Mouse (Mus musculus) midbrain, embryonic 13.5 days (tissue): ENCODE data around the gene Syt16. TPM values are rescaled to one million over a fixed set of nuclear protein-coding genes. Genes with fewer than 3 reads are reported as not detected.
A peak's percentile ranks its signal among the peaks of the same experiment; 100 is the strongest.

Experiments used
- ATAC-seq: fragments of 200-750 bp; cut with Nextera tagmentation; 2 replicates; pipeline ENCODE4 v1.8.0; 2017; ENCODE audit warnings: mild to moderate bottlenecking, moderate TSS enrichment, moderate library complexity
- H3K27ac ChIP-seq: fragments of 300-500 bp; sonication (generic); 2 replicates; pipeline ENCODE4 v1.5.1; 2015; ENCODE audit warnings: inconsistent platforms, mild to moderate bottlenecking, moderate library complexity
- H3K27me3 ChIP-seq: fragments of 300-500 bp; sonication (generic); 2 replicates; pipeline ENCODE4 v1.6.1; 2015; ENCODE audit warnings: mild to moderate bottlenecking, inconsistent platforms
- H3K36me3 ChIP-seq: fragments of 300-500 bp; sonication (generic); 2 replicates; pipeline ENCODE4 v1.6.1; 2015; ENCODE audit warnings: mild to moderate bottlenecking, inconsistent platforms
- H3K4me1 ChIP-seq: fragments of 300-500 bp; sonication (generic); replicated peaks from 2 replicates; pipeline ENCODE4 v1.6.1; 2015; ENCODE audit warnings: inconsistent platforms
- H3K4me2 ChIP-seq: fragments of 300-500 bp; sonication (generic); replicated peaks from 2 replicates; pipeline ENCODE4 v1.6.1; 2015; ENCODE audit warnings: moderate library complexity, mild to moderate bottlenecking, inconsistent platforms
- H3K4me3 ChIP-seq: fragments of 300-500 bp; sonication (generic); replicated peaks from 2 replicates; pipeline ENCODE4 v1.5.1; 2015; ENCODE audit warnings: mild to moderate bottlenecking, inconsistent platforms
- H3K9ac ChIP-seq: fragments of 300-500 bp; sonication (generic); replicated peaks from 2 replicates; pipeline ENCODE4 v1.6.1; 2015; ENCODE audit warnings: mild to moderate bottlenecking, inconsistent platforms
- H3K9me3 ChIP-seq: fragments of 300-500 bp; sonication (generic); 2 replicates; pipeline ENCODE4 v1.6.1; 2016; ENCODE audit warnings: mild to moderate bottlenecking, inconsistent platforms
- WGBS: fragments of 180-500 bp; shearing (Covaris S2); methylation state at CpG from one replicate; pipeline ENCODE4 v1.1.7; 2015; 5-methylcytosine and 5-hydroxymethylcytosine counted together
- polyA plus RNA-seq: library from polyadenylated mRNA; unstranded; fragments of >200 nt; fragmentation: Nextera tagmentation; extraction: Ambion mirVana; gene quantifications from 2 replicates; pipeline ENCODE4 v1.2.1, GENCODE M21; 2015

The Syt16 gene
- polyA plus RNA-seq, 1 experiment from 2014 or later = 45.2 TPM

DNA sequence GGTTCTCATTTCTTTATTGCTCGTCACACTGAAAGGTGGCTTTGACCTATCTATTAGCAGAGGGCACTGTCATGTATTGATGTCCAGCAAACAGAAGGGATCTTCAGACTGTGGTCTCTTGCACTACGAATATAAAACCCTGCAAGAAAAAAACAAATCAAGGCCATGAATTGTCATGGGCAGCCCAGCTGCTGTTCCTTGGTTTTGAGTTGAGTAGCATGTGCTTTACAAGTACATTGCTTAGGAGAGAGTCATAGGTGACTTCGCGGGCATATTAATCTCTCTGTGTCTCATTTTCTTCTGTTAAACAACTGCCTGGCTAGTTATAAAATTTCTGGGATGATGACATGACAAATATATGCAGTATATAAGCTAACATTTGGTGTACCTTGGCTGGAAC, 192.4 kb downstream of the Syt16 start:
- H3K9me3 ChIP-seq = no peaks in the 10 kb centered on the region
- no peaks in the 10 kb centered on the region for H3K36me3 ChIP-seq
- no peak overlapping the region for H3K9ac ChIP-seq
- no peak overlapping the region for H3K27ac ChIP-seq
- H3K27me3 ChIP-seq = no peaks in the 10 kb centered on the region
- 56% methylated on average over 4 of the region's 4 CpGs for WGBS
- no peak overlapping the region for H3K4me2 ChIP-seq
- no peak overlapping the region for H3K4me3 ChIP-seq
- H3K4me1 ChIP-seq = no peaks in the 10 kb centered on the region
- no peak for ATAC-seq

DNA sequence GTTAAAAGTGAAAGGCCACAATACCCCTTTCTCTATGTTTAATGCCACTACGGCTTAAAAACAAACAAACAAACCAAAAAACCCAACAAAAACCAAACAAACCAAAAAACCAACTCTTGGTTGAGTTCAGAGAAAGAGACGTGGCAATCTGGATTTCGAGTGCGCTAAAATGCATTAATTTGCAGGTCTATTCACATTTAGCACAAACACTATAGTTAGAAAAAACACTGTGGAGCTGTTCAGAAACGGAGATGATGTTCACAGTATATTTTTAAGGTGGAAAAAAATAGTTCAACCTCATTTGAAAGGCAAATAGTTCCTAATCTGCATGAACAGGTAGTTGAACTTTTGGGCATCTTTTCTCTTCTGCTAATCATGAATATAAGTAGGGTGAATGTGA, 192.8 kb downstream of the Syt16 start:
- H3K4me2 ChIP-seq = no peak overlapping the region
- no peaks in the 10 kb centered on the region for H3K4me1 ChIP-seq
- no peak overlapping the region for H3K9ac ChIP-seq
- no peak for ATAC-seq
- no peak overlapping the region for H3K4me3 ChIP-seq
- no peaks in the 10 kb centered on the region for H3K36me3 ChIP-seq
- 91% methylated on average over 5 of the region's 5 CpGs for WGBS
- H3K27ac ChIP-seq = no peak overlapping the region
- H3K9me3 ChIP-seq = no peaks in the 10 kb centered on the region
- H3K27me3 ChIP-seq = no peaks in the 10 kb centered on the region

DNA sequence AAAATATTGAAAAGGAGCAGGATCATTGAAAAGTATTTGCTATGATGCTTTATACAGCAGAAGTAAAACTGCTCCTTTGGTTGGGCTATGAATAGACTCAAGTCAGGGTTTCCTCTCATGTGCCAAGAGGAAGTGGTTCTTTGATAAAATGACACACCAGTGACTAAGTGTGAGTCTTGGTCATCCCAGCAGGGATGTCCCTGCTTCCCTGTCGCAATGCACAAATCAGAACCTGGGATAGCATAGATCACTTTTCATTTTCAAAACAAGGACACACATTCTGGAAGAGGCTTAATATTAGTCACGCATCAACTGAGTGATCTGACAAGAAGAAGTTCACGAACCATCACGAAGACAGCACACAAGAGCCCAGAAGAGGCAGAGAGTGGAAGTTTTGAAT, 195.1 kb downstream of the Syt16 start:
- Histone ChIP-seq H3K4me3 (no peak overlapping the region), H3K27me3 (no peaks in the 10 kb centered on the region), H3K4me1 (no peaks in the 10 kb centered on the region), H3K27ac (no peak overlapping the region), H3K9ac (no peak overlapping the region), H3K4me2 (no peak overlapping the region), H3K36me3 (no peaks in the 10 kb centered on the region), H3K9me3 (no peaks in the 10 kb centered on the region)
- 72% methylated on average over 4 of the region's 4 CpGs for WGBS
- ATAC-seq = no peak

DNA sequence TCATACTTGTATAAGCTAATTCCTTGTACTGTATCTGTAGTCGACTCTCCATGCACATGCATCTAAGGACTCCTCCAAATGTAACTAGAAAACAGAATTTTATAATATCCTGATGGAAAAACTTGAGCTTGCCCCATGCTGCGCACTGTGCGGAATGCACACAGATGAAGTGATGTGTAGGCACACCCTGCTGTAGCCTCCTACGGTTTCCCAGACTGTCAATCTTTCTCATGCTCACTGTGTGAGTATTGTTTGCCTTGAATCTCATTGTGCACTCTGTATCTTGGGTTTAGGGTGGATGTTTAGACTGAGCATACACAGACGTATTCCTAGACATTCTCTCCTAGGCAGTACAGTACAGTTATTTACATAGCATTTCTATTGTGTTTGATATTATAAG, 203.9 kb downstream of the Syt16 start:
- Histone ChIP-seq H3K9me3 (no peaks in the 10 kb centered on the region), H3K36me3 (no peaks in the 10 kb centered on the region), H3K4me2 (no peak overlapping the region), H3K9ac (no peak overlapping the region), H3K4me1 (peaks cover 3% of the 10 kb centered on the region; the same call in 1 of the 2 replicates), H3K4me3 (no peak overlapping the region), H3K27ac (no peak overlapping the region), H3K27me3 (no peaks in the 10 kb centered on the region)
- WGBS = 80% methylated on average over 5 of the region's 5 CpGs
- ATAC-seq = no peak

DNA sequence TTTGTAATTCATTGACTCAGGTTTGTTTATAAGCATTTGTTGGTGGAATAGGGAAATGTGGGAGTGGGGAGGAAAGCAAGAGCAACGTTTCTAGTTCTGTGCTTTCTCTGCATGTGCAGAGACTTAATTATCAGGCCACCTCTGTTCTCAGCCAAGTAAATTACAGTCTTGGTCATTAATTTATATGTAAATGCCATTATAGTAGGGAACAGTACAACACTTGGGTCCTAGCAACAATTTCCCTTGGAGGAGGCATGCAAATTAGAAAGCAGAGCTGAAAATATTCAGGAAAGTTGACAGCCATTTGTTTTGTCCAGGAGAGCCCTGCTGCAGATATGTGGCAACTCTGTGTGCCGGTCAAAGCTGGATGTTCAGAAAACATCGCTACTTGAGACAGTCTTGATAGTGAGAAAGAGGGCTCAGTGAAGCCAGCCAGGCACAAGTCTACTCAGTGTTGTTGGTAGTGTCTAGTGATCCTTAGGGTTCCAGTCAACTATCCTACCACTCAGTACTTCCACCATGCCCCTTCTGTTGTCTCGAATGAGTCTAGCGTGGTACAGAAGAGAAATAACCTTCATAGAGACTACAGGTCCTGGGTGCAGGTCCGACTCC, 205.1 kb downstream of the Syt16 start:
- Histone ChIP-seq H3K9ac (no peak overlapping the region), H3K4me1 (peaks cover 3% of the 10 kb centered on the region; the same call in 1 of the 2 replicates), H3K9me3 (no peaks in the 10 kb centered on the region), H3K27ac (0 out of 2 replicates have a peak overlapping the region, but pooled peaks have one; percentile 1), H3K4me3 (no peak overlapping the region), H3K4me2 (no peak overlapping the region), H3K36me3 (no peaks in the 10 kb centered on the region), H3K27me3 (no peaks in the 10 kb centered on the region)
- WGBS = 77% methylated on average over 6 of the region's 6 CpGs
- ATAC-seq = no peak

DNA sequence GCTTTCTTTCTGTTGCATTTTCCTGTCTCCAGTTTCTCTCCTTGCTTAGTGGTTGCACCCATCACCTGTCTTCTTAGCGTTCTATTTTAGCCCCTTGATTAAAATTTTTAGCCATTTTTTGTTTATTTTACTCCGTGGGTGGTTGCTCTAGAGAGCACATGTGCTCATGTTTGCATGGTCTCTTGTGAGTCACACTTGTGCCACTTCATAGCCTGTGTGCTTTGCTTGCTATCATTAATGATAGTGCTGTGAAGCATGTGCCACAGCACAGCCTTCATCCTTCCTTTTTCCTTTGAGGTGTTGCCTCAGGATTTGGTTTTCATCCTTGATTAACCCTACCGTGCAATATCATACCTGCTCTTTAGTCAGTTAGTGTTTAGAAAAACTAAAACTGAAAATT, 214.7 kb downstream of the Syt16 start:
- Histone ChIP-seq H3K9me3 (no peaks in the 10 kb centered on the region), H3K27me3 (no peaks in the 10 kb centered on the region), H3K27ac (no peak overlapping the region), H3K36me3 (no peaks in the 10 kb centered on the region), H3K9ac (no peak overlapping the region), H3K4me2 (no peak overlapping the region), H3K4me1 (no peaks in the 10 kb centered on the region), H3K4me3 (no peak overlapping the region)
- no peak for ATAC-seq
- 76% methylated on average over 3 of the region's 3 CpGs for WGBS

DNA sequence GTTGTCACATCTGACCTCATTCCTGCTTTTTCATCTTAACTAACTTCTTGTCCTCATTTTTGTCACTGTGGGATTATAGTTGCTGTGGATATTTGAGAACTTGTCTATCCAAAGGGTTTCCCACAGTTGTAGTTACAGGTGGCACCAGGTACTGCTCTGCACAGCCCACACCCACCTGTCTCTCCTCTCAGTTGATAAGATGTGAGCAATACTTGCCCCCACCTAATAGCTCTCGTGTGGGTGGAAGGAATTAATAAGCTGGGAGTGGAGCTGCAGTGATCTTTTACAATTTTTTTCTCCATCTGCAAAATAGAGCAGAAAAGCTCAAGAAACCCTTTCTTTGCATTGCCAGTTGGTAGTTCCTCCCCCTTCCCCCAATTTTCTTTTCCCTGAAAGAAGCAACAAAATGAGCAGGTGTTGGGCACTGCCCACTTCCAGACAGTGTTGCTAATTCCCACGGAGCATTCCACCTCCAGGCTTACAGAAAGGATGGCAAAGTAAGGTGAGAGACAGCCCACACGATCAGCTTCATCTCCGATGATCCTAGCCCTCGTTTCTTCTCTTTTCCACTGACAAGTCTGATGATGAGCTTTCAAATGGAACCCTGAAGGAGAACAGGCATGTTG, 218.8 kb downstream of the Syt16 start:
- Histone ChIP-seq H3K4me2 (no peak overlapping the region), H3K36me3 (no peaks in the 10 kb centered on the region), H3K27me3 (no peaks in the 10 kb centered on the region), H3K4me1 (no peaks in the 10 kb centered on the region), H3K4me3 (no peak overlapping the region), H3K9me3 (no peaks in the 10 kb centered on the region), H3K9ac (no peak overlapping the region), H3K27ac (no peak overlapping the region)
- no peak for ATAC-seq
- WGBS = 74% methylated on average over 5 of the region's 5 CpGs

DNA sequence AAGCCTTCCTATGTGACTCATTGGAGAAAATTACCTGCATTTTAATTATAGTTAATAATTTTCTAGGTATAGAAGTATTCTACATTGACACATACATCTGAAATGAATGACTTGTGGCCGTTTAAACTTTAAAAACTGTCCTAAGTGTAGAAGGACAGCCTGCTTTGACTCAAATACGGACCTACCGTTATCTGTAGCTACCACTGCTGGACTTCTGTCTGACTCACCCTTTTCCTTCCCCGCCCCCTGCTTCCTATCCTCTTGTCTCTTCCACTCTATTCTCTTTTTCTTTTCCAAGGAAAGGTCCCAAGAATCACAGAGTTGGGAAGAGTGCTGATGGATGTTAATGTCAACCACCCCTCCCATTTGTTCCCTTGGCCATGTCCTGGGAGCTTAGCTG, 222.4 kb downstream of the Syt16 start:
- Histone ChIP-seq H3K4me2 (no peak overlapping the region), H3K9ac (no peak overlapping the region), H3K27me3 (no peaks in the 10 kb centered on the region), H3K9me3 (no peaks in the 10 kb centered on the region), H3K36me3 (no peaks in the 10 kb centered on the region), H3K4me3 (no peak overlapping the region), H3K4me1 (no peaks in the 10 kb centered on the region), H3K27ac (no peak overlapping the region)
- no peak for ATAC-seq
- WGBS = 88% methylated on average over 4 of the region's 4 CpGs

DNA sequence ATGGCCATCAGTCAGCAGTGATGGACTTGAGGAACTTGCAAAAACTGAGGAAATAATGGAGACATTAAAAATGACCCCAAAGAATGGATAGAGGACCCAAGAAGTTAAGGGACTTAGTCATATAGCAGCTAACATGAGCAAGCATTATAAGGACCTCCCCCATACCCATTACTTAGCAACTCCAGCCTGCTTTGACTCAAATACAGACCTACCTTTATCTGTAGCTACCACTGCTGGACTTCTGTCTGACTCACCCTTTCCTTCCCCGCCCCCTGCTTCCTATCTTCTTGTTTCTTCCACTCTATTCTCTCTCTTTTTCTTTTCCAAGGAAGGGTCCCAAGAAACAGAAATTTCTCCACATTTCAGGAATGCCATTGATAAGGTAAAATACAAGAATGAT, 223.2 kb downstream of the Syt16 start:
- H3K9ac ChIP-seq = no peak overlapping the region
- no peaks in the 10 kb centered on the region for H3K9me3 ChIP-seq
- no peak for ATAC-seq
- no peaks in the 10 kb centered on the region for H3K36me3 ChIP-seq
- no peak overlapping the region for H3K27ac ChIP-seq
- no peaks in the 10 kb centered on the region for H3K4me1 ChIP-seq
- H3K4me2 ChIP-seq = no peak overlapping the region
- 85% methylated on average over 1 of the region's 1 CpGs for WGBS
- no peaks in the 10 kb centered on the region for H3K27me3 ChIP-seq
- no peak overlapping the region for H3K4me3 ChIP-seq

DNA sequence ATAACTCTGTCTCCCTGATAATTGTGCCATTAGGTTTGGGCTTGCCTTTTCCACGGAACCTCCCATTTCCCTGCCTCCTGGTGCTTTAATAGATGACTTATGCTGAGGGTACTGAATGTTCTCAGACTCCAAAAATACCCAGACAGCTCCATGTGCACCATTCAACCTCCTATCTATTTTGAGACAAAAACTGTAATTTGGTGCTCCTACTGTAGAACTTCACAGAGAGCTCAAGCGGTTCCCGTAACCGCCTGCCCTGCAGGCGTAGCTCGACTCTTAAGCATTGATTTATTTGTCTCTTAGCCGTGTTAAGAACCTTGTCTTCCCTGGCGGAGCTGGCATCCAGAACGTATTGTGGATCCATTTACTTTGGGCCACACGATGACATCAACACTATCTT, 233.3 kb downstream of the Syt16 start:
- no peaks in the 10 kb centered on the region for H3K4me1 ChIP-seq
- H3K9me3 ChIP-seq = no peaks in the 10 kb centered on the region
- no peak overlapping the region for H3K27ac ChIP-seq
- H3K9ac ChIP-seq = no peak overlapping the region
- H3K27me3 ChIP-seq = no peaks in the 10 kb centered on the region
- H3K4me2 ChIP-seq = no peak overlapping the region
- H3K4me3 ChIP-seq = no peak overlapping the region
- ATAC-seq = no peak
- H3K36me3 ChIP-seq = 0 out of 2 replicates have a peak, but pooled peaks cover 2% of the 10 kb centered on the region
- 88% methylated on average over 10 of the region's 10 CpGs for whole genome bisulfite sequencing

DNA sequence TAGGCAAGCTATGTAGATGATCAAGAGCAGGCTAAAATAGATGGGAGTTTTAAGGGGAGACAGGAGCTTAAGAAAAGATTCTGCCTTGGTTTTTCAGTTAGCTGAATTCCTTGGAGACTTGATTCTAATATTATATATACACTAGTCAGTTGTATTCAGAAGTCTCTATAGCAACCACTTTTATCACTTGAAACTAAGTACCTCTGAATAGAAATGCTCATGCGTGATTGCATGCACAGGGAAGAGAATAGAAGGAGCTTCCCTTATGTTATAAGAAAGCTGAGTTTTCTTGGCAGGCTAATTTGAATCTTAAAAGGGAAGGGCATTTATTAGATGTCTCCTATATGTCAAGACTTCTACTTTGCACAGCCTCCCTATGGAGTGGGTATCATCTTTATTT, 235.4 kb downstream of the Syt16 start:
- H3K9me3 ChIP-seq = no peaks in the 10 kb centered on the region
- WGBS = 46% methylated on average over 1 of the region's 1 CpGs
- ATAC-seq = no peak
- no peak overlapping the region for H3K9ac ChIP-seq
- no peak overlapping the region for H3K4me2 ChIP-seq
- no peaks in the 10 kb centered on the region for H3K4me1 ChIP-seq
- no peaks in the 10 kb centered on the region for H3K27me3 ChIP-seq
- no peak overlapping the region for H3K4me3 ChIP-seq
- 0 out of 2 replicates have a peak, but pooled peaks cover 2% of the 10 kb centered on the region for H3K36me3 ChIP-seq
- no peak overlapping the region for H3K27ac ChIP-seq

DNA sequence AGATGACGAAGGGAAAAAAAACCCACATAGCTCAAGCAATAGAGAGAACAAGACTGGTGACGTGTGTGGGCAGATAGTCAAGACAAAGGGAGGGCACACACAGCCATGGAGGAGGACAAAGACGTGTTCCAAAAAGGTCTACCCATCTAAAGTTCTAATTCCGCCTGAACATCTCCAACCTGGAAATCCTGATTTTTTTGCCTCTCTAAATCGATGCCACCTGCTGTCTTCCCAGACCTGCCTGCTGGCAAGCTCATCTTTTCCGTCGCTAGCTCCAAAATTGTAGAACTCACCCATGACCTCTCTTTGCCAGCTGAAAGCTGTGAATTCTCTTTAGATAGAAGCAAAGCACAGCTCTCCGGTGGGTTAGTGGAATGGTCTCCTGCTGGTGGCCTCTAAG, 238.7 kb downstream of the Syt16 start:
- Histone ChIP-seq H3K27ac (no peak overlapping the region), H3K9me3 (no peaks in the 10 kb centered on the region), H3K4me1 (no peaks in the 10 kb centered on the region), H3K9ac (no peak overlapping the region), H3K36me3 (peaks cover 6% of the 10 kb centered on the region; the same call in 1 of the 2 replicates), H3K4me3 (no peak overlapping the region), H3K4me2 (no peak overlapping the region), H3K27me3 (no peaks in the 10 kb centered on the region)
- ATAC-seq = no peak
- 86% methylated on average over 8 of the region's 8 CpGs for WGBS

DNA sequence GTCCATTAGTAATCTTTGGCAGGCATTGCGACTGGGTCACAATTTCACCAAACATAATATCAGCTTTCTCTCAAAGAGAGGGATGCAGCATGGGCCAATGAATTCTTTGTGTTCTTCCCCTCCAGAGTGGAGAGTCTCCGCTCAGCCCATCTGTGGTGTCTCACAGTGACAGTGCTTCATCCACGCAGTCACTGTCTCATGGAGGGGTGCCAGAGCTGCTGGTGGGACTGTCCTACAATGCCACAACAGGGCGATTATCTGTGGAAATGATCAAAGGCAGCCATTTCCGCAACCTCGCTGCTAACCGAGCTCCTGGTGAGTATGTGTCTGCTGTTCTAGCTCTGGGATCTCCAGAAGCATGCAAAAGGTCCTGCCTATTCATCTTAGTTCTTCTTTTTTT, 240.6 kb downstream of the Syt16 start:
- Histone ChIP-seq H3K9ac (no peak overlapping the region), H3K36me3 (peaks cover 6% of the 10 kb centered on the region; the same call in 1 of the 2 replicates), H3K27me3 (no peaks in the 10 kb centered on the region), H3K27ac (no peak overlapping the region), H3K4me2 (no peak overlapping the region), H3K4me1 (no peaks in the 10 kb centered on the region), H3K4me3 (no peak overlapping the region), H3K9me3 (no peaks in the 10 kb centered on the region)
- no peak for ATAC-seq
- 73% methylated on average over 7 of the region's 7 CpGs for WGBS
